11 mouse cellular contexts compared by ENCODE assay signal in the genomic region with DNA sequence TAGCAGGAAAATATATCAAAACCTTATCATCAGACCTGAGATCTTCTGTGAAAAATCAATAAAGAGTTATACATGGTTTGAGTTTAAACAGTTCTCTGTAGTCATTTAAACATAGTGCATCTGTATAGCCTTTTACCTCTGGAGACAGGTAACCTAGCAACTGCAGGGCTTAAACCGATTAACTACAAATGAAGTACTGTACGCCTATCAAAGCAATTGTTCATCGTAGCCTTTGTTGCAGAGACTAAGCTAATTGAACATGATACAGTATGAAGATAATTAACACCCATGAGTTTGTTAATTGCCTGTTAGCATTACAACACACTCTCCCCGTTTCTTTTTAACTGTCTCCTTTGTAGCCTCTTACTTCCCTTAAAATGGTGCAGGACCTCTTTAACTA.
A peak's percentile ranks its signal among the peaks of the same experiment; 100 is the strongest.
DNase-seq lines count a peak whose midpoint lies in the region; ATAC-seq and TF ChIP-seq lines count a peak whose summit lies in the region.
"Had no signal": no experiment of that assay in that cellular context is flagged by ENCODE, and none has a peak within 500 bp of the region (broad histone marks: within the 10 kb centered on the region; RNA-seq: fewer than 3 reads in every experiment).

No protein-coding gene starts in this region.

- TF ChIP-seq POLR2A in limb, embryonic 14.5 days (IDR thresholded peaks at IDR 0.05; ENCODE audit: borderline replicate concordance, extremely low read depth, insufficient read depth, insufficient read length) = no peak

- 0 out of 2 replicates have a peak overlapping the region, but pooled peaks have one; percentile 13 for H3K27ac ChIP-seq in kidney, embryonic 15.5 days
- H3K27ac ChIP-seq in hindbrain, embryonic 10.5 days = 0 out of 2 replicates have a peak overlapping the region, but pooled peaks have one; percentile 8
- no peak overlapping the region for H3K27ac ChIP-seq in limb, embryonic 14.5 days (replicated peaks; ENCODE audit: low read depth, low read length)
- peak overlapping the region; percentile 70 for H3K27ac ChIP-seq in neural tube, embryonic 15.5 days (replicated peaks)
- H3K27ac ChIP-seq: liver, embryonic 13.5 days had no signal

- H3K27me3 ChIP-seq in kidney, embryonic 15.5 days = no peaks in the 10 kb centered on the region
- no peaks in the 10 kb centered on the region for H3K27me3 ChIP-seq in hindbrain, embryonic 10.5 days (ENCODE audit: insufficient read depth, poor library complexity, severe bottlenecking)
- no peaks in the 10 kb centered on the region for H3K27me3 ChIP-seq in limb, embryonic 14.5 days (ENCODE audit: control insufficient read depth, insufficient read depth, low read length)
- no peaks in the 10 kb centered on the region; the same call in 1 of the 2 replicates for H3K27me3 ChIP-seq in neural tube, embryonic 15.5 days (replicated peaks)
- H3K27me3 ChIP-seq: liver, embryonic 13.5 days had no signal

- no peak for DNase-seq in kidney, postnatal 14 days
- no peak for DNase-seq in hindbrain, embryonic 10.5 days (ENCODE audit: low spot score)
- no peak for DNase-seq in limb, embryonic 14.5 days (ENCODE audit: low spot score)
- DNase-seq in adrenal gland, adult 8-10 months = no peak
- no peak for DNase-seq in layer of hippocampus, adult 8-10 months (ENCODE audit: low spot score in 2 of 2)
- DNase-seq in liver = no peak
- DNase-seq: layer of hippocampus, postnatal 36 days; liver, embryonic 13.5 days had no signal

- peak overlapping the region; percentile 28 for H3K4me2 ChIP-seq in kidney, embryonic 15.5 days
- H3K4me2 ChIP-seq in limb, embryonic 14.5 days (replicated peaks; ENCODE audit: low read depth, low read length, severe bottlenecking) = peak overlapping the region; percentile 23
- peak overlapping the region; percentile 44 for H3K4me2 ChIP-seq in neural tube, embryonic 15.5 days
- H3K4me2 ChIP-seq: liver, embryonic 13.5 days had no signal

- ATAC-seq in kidney, embryonic 15.5 days (replicated peaks; ENCODE audit: low FRiP score) = no peak
- no peak for ATAC-seq in limb, embryonic 14.5 days (ENCODE audit: low FRiP score, low read depth)
- ATAC-seq in neural tube, embryonic 15.5 days (ENCODE audit: low FRiP score) = peak; percentile 89
- ATAC-seq: activated CD4-positive, CD25-positive, alpha-beta regulatory T cell, adult 4 months had no signal

- H3K4me3 ChIP-seq in kidney, embryonic 15.5 days (replicated peaks) = no peak overlapping the region
- no peak overlapping the region for H3K4me3 ChIP-seq in hindbrain, embryonic 10.5 days
- no peak overlapping the region; the same call in 1 of the 2 replicates for H3K4me3 ChIP-seq in limb, embryonic 14.5 days (replicated peaks; ENCODE audit: low read length)
- H3K4me3 ChIP-seq in neural tube, embryonic 15.5 days (replicated peaks) = no peak overlapping the region
- H3K4me3 ChIP-seq: liver, embryonic 13.5 days had no signal

- H3K9me3 ChIP-seq in kidney, embryonic 15.5 days (replicated peaks) = no peaks in the 10 kb centered on the region
- no peaks in the 10 kb centered on the region for H3K9me3 ChIP-seq in hindbrain, embryonic 10.5 days
- no peaks in the 10 kb centered on the region for H3K9me3 ChIP-seq in limb, embryonic 14.5 days (ENCODE audit: control insufficient read depth, low read length)
- H3K9me3 ChIP-seq in neural tube, embryonic 15.5 days (replicated peaks) = no peaks in the 10 kb centered on the region
- H3K9me3 ChIP-seq: liver, embryonic 13.5 days had no signal

- no peak overlapping the region for H3K9ac ChIP-seq in kidney, embryonic 15.5 days
- no peak overlapping the region for H3K9ac ChIP-seq in limb, embryonic 14.5 days (ENCODE audit: low read depth, low read length, severe bottlenecking)
- H3K9ac ChIP-seq in neural tube, embryonic 15.5 days (replicated peaks) = no peak overlapping the region
- H3K9ac ChIP-seq: liver, embryonic 13.5 days had no signal

- 0 out of 2 replicates have a peak, but pooled peaks cover 4% of the 10 kb centered on the region for H3K4me1 ChIP-seq in kidney, embryonic 15.5 days
- H3K4me1 ChIP-seq in hindbrain, embryonic 10.5 days (replicated peaks) = peaks cover 30% of the 10 kb centered on the region
- peaks cover 24% of the 10 kb centered on the region for H3K4me1 ChIP-seq in limb, embryonic 14.5 days (ENCODE audit: control insufficient read depth, insufficient read depth, low read length)
- H3K4me1 ChIP-seq in neural tube, embryonic 15.5 days = peaks cover 24% of the 10 kb centered on the region
- H3K4me1 ChIP-seq: liver, embryonic 13.5 days had no signal

- 53% methylated on average over 4 of the region's 4 CpGs for WGBS in kidney, embryonic 15.5 days
- WGBS in hindbrain, embryonic 10.5 days = 61% methylated on average over 4 of the region's 4 CpGs
- WGBS in limb, embryonic 14.5 days = 11% methylated on average over 4 of the region's 4 CpGs
- 13% methylated on average over 4 of the region's 4 CpGs for WGBS in neural tube, embryonic 15.5 days

- no peaks in the 10 kb centered on the region for H3K36me3 ChIP-seq in kidney, embryonic 15.5 days
- no peaks in the 10 kb centered on the region for H3K36me3 ChIP-seq in hindbrain, embryonic 10.5 days
- H3K36me3 ChIP-seq in limb, embryonic 14.5 days (ENCODE audit: control insufficient read depth, insufficient read depth, low read length) = no peaks in the 10 kb centered on the region
- H3K36me3 ChIP-seq in neural tube, embryonic 15.5 days = no peaks in the 10 kb centered on the region
- H3K36me3 ChIP-seq: liver, embryonic 13.5 days had no signal
